Mouse (Mus musculus): ENCODE results near the gene Cdc42ep1.

The Cdc42ep1 gene

GRCm38 (mm10) chr15:78828315-78828714 is 14.1 kb upstream of the Cdc42ep1 start:
- peak in 1 of 2 experiments; percentile 17 for DNase-seq (ENCODE audit: inconsistent age in 2 of 2, low spot score in 1 of 2)

- DNase-seq (ENCODE audit: inconsistent age in 2 of 2, low spot score in 1 of 2) = no peak
Observed at GRCm38 (mm10) chr15:78829636-78830035, 12.8 kb upstream of the Cdc42ep1 start.

GRCm38 (mm10) chr15:78830742-78831719 is 11.4 kb upstream of the Cdc42ep1 start:
- DNase-seq (ENCODE audit: inconsistent age in 2 of 2, low spot score in 1 of 2) = peak; percentile 13 to 56

- DNase-seq (ENCODE audit: inconsistent age in 2 of 2, low spot score in 1 of 2) = peak in 1 of 2 experiments; percentile 66
Observed at GRCm38 (mm10) chr15:78831720-78832657, 10.4 kb upstream of the Cdc42ep1 start.

GRCm38 (mm10) chr15:78832701-78833123 is 9.7 kb upstream of the Cdc42ep1 start:
- peak; percentile 90 to 94 for DNase-seq (ENCODE audit: inconsistent age in 2 of 2, low spot score in 1 of 2)

GRCm38 (mm10) chr15:78833582-78833981 is 8.8 kb upstream of the Cdc42ep1 start:
- peak; percentile 30 to 58 for DNase-seq (ENCODE audit: inconsistent age in 2 of 2, low spot score in 1 of 2)

GRCm38 (mm10) chr15:78834233-78835005 is 8.0 kb upstream of the Cdc42ep1 start:
- DNase-seq (ENCODE audit: inconsistent age in 2 of 2, low spot score in 1 of 2) = peak; percentile 29 to 57

- peak; percentile 61 to 74 for DNase-seq (ENCODE audit: inconsistent age in 2 of 2, low spot score in 1 of 2)
Observed at GRCm38 (mm10) chr15:78835200-78836085, 7.0 kb upstream of the Cdc42ep1 start.

GRCm38 (mm10) chr15:78836086-78836621 is 6.3 kb upstream of the Cdc42ep1 start:
- peak; percentile 76 to 78 for DNase-seq (ENCODE audit: inconsistent age in 2 of 2, low spot score in 1 of 2)

GRCm38 (mm10) chr15:78839744-78840143 is 2.7 kb upstream of the Cdc42ep1 start:
- DNase-seq (ENCODE audit: inconsistent age in 2 of 2, low spot score in 1 of 2) = no peak

- DNase-seq (ENCODE audit: inconsistent age in 2 of 2, low spot score in 1 of 2) = peak in 1 of 2 experiments; percentile 60
Observed at GRCm38 (mm10) chr15:78840241-78840640, 2.2 kb upstream of the Cdc42ep1 start.

GRCm38 (mm10) chr15:78840751-78841150 is 1.7 kb upstream of the Cdc42ep1 start:
- DNase-seq (ENCODE audit: inconsistent age in 2 of 2, low spot score in 1 of 2) = no peak

GRCm38 (mm10) chr15:78841161-78841790 is 1.1 kb upstream of the Cdc42ep1 start:
- no peak for DNase-seq (ENCODE audit: inconsistent age in 2 of 2, low spot score in 1 of 2)

GRCm38 (mm10) chr15:78843581-78844469 is 1.4 kb downstream of the Cdc42ep1 start:
- peak; percentile 60 to 86 for DNase-seq (ENCODE audit: inconsistent age in 2 of 2, low spot score in 1 of 2)

- peak; percentile 93 for DNase-seq (ENCODE audit: inconsistent age in 2 of 2, low spot score in 1 of 2)
Observed at GRCm38 (mm10) chr15:78844791-78845190, 2.4 kb downstream of the Cdc42ep1 start.

- DNase-seq (ENCODE audit: inconsistent age in 2 of 2, low spot score in 1 of 2) = peak; percentile 71 to 83
Observed at GRCm38 (mm10) chr15:78845321-78845720, 2.9 kb downstream of the Cdc42ep1 start.

GRCm38 (mm10) chr15:78845867-78846266 is 3.4 kb downstream of the Cdc42ep1 start:
- DNase-seq (ENCODE audit: inconsistent age in 2 of 2, low spot score in 1 of 2) = peak; percentile 69 to 84

GRCm38 (mm10) chr15:78846352-78846751 is 3.9 kb downstream of the Cdc42ep1 start:
- DNase-seq (ENCODE audit: inconsistent age in 2 of 2, low spot score in 1 of 2) = no peak
